Mouse (Mus musculus) liver, embryonic 12.5 days (tissue): ENCODE measurements around the gene D17Wsu92e. TPM values are rescaled to one million over a fixed set of nuclear protein-coding genes. Genes with fewer than 3 reads are reported as not detected.

Experiments
- ATAC-seq: fragments of 200-750 bp; cut with Nextera tagmentation; 2 replicates; pipeline ENCODE4 v1.8.0; 2017; ENCODE audit warnings: moderate number of reproducible peaks, mild to moderate bottlenecking, moderate library complexity
- H3K27ac ChIP-seq: fragments of 300-500 bp; sonication (generic); 2 replicates; pipeline ENCODE4 v1.5.1; 2016; ENCODE audit warnings: mild to moderate bottlenecking
- H3K27me3 ChIP-seq: fragments of 300-500 bp; sonication (generic); replicated peaks from 2 replicates; pipeline ENCODE4 v1.6.1; 2016; ENCODE audit warnings: mild to moderate bottlenecking, moderate library complexity
- H3K36me3 ChIP-seq: fragments of 300-500 bp; sonication (generic); 2 replicates; pipeline ENCODE4 v1.6.1; 2016; ENCODE audit warnings: mild to moderate bottlenecking, moderate library complexity
- H3K4me1 ChIP-seq: fragments of 300-500 bp; sonication (generic); 2 replicates; pipeline ENCODE4 v1.6.1; 2016
- H3K4me2 ChIP-seq: fragments of 300-500 bp; sonication (generic); 2 replicates; pipeline ENCODE4 v1.6.1; 2016; ENCODE audit warnings: mild to moderate bottlenecking, moderate library complexity
- H3K4me3 ChIP-seq: fragments of 300-500 bp; sonication (generic); 2 replicates; pipeline ENCODE4 v1.5.1; 2016; ENCODE audit warnings: mild to moderate bottlenecking, moderate library complexity
- H3K9ac ChIP-seq: fragments of 300-500 bp; sonication (generic); 2 replicates; pipeline ENCODE4 v1.6.1; 2016; ENCODE audit warnings: mild to moderate bottlenecking, moderate library complexity
- H3K9me3 ChIP-seq: fragments of 300-500 bp; sonication (generic); replicated peaks from 2 replicates; pipeline ENCODE4 v1.6.1; 2016; ENCODE audit warnings: mild to moderate bottlenecking, moderate library complexity
- WGBS: fragments of 180-500 bp; shearing (Covaris S2); methylation state at CpG from one replicate; pipeline ENCODE4 v1.1.7; 2016; ENCODE audit not compliant: insufficient replicate concordance; 5-methylcytosine and 5-hydroxymethylcytosine counted together
- polyA plus RNA-seq: library from polyadenylated mRNA; unstranded; fragments of >200 nt; fragmentation: Nextera tagmentation; extraction: Ambion mirVana; gene quantifications from 2 replicates; pipeline ENCODE4 v1.2.1, GENCODE M21; 2016

The D17Wsu92e gene
- polyA plus RNA-seq: 17.1 and 19.5 TPM in 2 replicates

- H3K4me3 ChIP-seq: peak within 1 kb of the TSS; percentile 97
- peak; percentile 93 for ATAC-seq
- H3K4me1 ChIP-seq: peaks cover 67% of the 10 kb centered on the region
- no peaks in the 10 kb centered on the region for H3K36me3 ChIP-seq
- no peaks in the 10 kb centered on the region for H3K9me3 ChIP-seq
- peak within 1 kb of the TSS; percentile 94 for H3K27ac ChIP-seq
- H3K27me3 ChIP-seq: no peaks in the 10 kb centered on the region
- 2% methylated on average over 42 of the region's 56 CpGs for WGBS
- H3K4me2 ChIP-seq: peak within 1 kb of the TSS; percentile 86
- peak within 1 kb of the TSS; percentile 97 for H3K9ac ChIP-seq
These were observed at the start of gene D17Wsu92e for GRCm38 (mm10) chr17:27820568-27821406. TSS of gene D17Wsu92e (minus strand) at chr17:27820648.

- WGBS: 84% methylated on average over 4 of the region's 4 CpGs
- Histone ChIP-seq H3K4me3 (no peak overlapping the region), H3K27me3 (no peaks in the 10 kb centered on the region), H3K9me3 (no peaks in the 10 kb centered on the region), H3K36me3 (peaks cover 6% of the 10 kb centered on the region), H3K27ac (no peak overlapping the region), H3K4me2 (no peak overlapping the region), H3K9ac (no peak overlapping the region), H3K4me1 (peaks cover 24% of the 10 kb centered on the region)
- ATAC-seq: no peak
These were observed 46.3 kb upstream of the D17Wsu92e start for GRCm38 (mm10) chr17:27866737-27867136.

GRCm38 (mm10) chr17:27865461-27865860 is 45.0 kb upstream of the D17Wsu92e start:
- no peak overlapping the region for H3K4me3 ChIP-seq
- peaks cover 37% of the 10 kb centered on the region for H3K4me1 ChIP-seq
- no peak overlapping the region for H3K27ac ChIP-seq
- H3K9ac ChIP-seq: no peak overlapping the region
- H3K36me3 ChIP-seq: peaks cover 6% of the 10 kb centered on the region
- H3K27me3 ChIP-seq: no peaks in the 10 kb centered on the region
- WGBS: 82% methylated on average over 2 of the region's 2 CpGs
- H3K4me2 ChIP-seq: no peak overlapping the region
- H3K9me3 ChIP-seq: no peaks in the 10 kb centered on the region
- ATAC-seq: no peak

GRCm38 (mm10) chr17:27859131-27859530 is 38.7 kb upstream of the D17Wsu92e start:
- Histone ChIP-seq H3K4me3 (peak overlapping the region; percentile 94), H3K9ac (peak overlapping the region; percentile 94), H3K27ac (peak overlapping the region; percentile 89), H3K27me3 (no peaks in the 10 kb centered on the region), H3K36me3 (peaks cover 4% of the 10 kb centered on the region), H3K9me3 (no peaks in the 10 kb centered on the region), H3K4me1 (peaks cover 62% of the 10 kb centered on the region), H3K4me2 (peak overlapping the region; percentile 99)
- peak; percentile 78 for ATAC-seq
- WGBS: 21% methylated on average over 2 of the region's 2 CpGs

- peaks cover 62% of the 10 kb centered on the region for H3K4me1 ChIP-seq
- peaks cover 16% of the 10 kb centered on the region for H3K36me3 ChIP-seq
- peak overlapping the region; percentile 94 for H3K4me3 ChIP-seq
- WGBS: 23% methylated on average over 11 of the region's 11 CpGs
- H3K4me2 ChIP-seq: peak overlapping the region; percentile 99
- H3K9ac ChIP-seq: peak overlapping the region; percentile 94
- H3K27ac ChIP-seq: peak overlapping the region; percentile 89
- no peaks in the 10 kb centered on the region for H3K27me3 ChIP-seq
- peak; percentile 38; the same call in 1 of the 2 replicates for ATAC-seq
- H3K9me3 ChIP-seq: no peaks in the 10 kb centered on the region
These were observed 37.4 kb upstream of the D17Wsu92e start for GRCm38 (mm10) chr17:27857649-27858475.

GRCm38 (mm10) chr17:27856798-27857648 is 36.6 kb upstream of the D17Wsu92e start:
- Histone ChIP-seq H3K4me1 (peaks cover 60% of the 10 kb centered on the region), H3K4me3 (peak overlapping the region; percentile 94), H3K4me2 (peak overlapping the region; percentile 99), H3K9ac (peak overlapping the region; percentile 94), H3K27ac (peak overlapping the region; percentile 89), H3K27me3 (no peaks in the 10 kb centered on the region), H3K36me3 (peaks cover 24% of the 10 kb centered on the region), H3K9me3 (no peaks in the 10 kb centered on the region)
- WGBS: 1% methylated on average over 52 of the region's 52 CpGs
- peak; percentile 66 for ATAC-seq

- peak within 1 kb of the TSS; percentile 89 for H3K27ac ChIP-seq
- H3K9ac ChIP-seq: peak within 1 kb of the TSS; percentile 94
- peaks cover 53% of the 10 kb centered on the region for H3K4me1 ChIP-seq
- no peaks in the 10 kb centered on the region for H3K9me3 ChIP-seq
- H3K4me2 ChIP-seq: peak within 1 kb of the TSS; percentile 99
- no peaks in the 10 kb centered on the region for H3K27me3 ChIP-seq
- H3K36me3 ChIP-seq: peaks cover 29% of the 10 kb centered on the region
- WGBS: under 1% methylated on average over 54 of the region's 54 CpGs
- peak; percentile 77 for ATAC-seq
- peak within 1 kb of the TSS; percentile 94 for H3K4me3 ChIP-seq
These were observed 35.9 kb upstream of the D17Wsu92e start, which contains the start of gene Uhrf1bp1 for GRCm38 (mm10) chr17:27856265-27856797. TSS of gene Uhrf1bp1 (plus strand) at chr17:27856441.

GRCm38 (mm10) chr17:27851076-27851475 is 30.6 kb upstream of the D17Wsu92e start:
- Histone ChIP-seq H3K36me3 (peaks cover 82% of the 10 kb centered on the region), H3K4me3 (no peak overlapping the region), H3K27ac (no peak overlapping the region), H3K9ac (no peak overlapping the region), H3K9me3 (no peaks in the 10 kb centered on the region), H3K27me3 (no peaks in the 10 kb centered on the region), H3K4me1 (peaks cover 14% of the 10 kb centered on the region), H3K4me2 (no peak overlapping the region)
- WGBS: 37% methylated on average over 3 of the region's 3 CpGs
- no peak for ATAC-seq

GRCm38 (mm10) chr17:27848351-27848750 is 27.9 kb upstream of the D17Wsu92e start:
- H3K4me1 ChIP-seq: 0 out of 2 replicates have a peak, but pooled peaks cover 6% of the 10 kb centered on the region
- no peak overlapping the region; the same call in 1 of the 2 replicates for H3K9ac ChIP-seq
- no peak overlapping the region for H3K4me2 ChIP-seq
- H3K27me3 ChIP-seq: no peaks in the 10 kb centered on the region
- no peak overlapping the region for H3K27ac ChIP-seq
- 80% methylated on average over 1 of the region's 1 CpGs for WGBS
- no peak for ATAC-seq
- peaks cover 96% of the 10 kb centered on the region for H3K36me3 ChIP-seq
- no peak overlapping the region for H3K4me3 ChIP-seq
- no peaks in the 10 kb centered on the region for H3K9me3 ChIP-seq

GRCm38 (mm10) chr17:27839469-27840252 is 19.2 kb upstream of the D17Wsu92e start:
- Histone ChIP-seq H3K36me3 (peaks cover 27% of the 10 kb centered on the region), H3K27me3 (peaks cover 19% of the 10 kb centered on the region), H3K27ac (peak overlapping the region; percentile 78), H3K4me3 (peak overlapping the region; percentile 91), H3K4me2 (peak overlapping the region; percentile 76), H3K9me3 (no peaks in the 10 kb centered on the region), H3K9ac (peak overlapping the region; percentile 80), H3K4me1 (peaks cover 20% of the 10 kb centered on the region)
- ATAC-seq: peak; percentile 94
- WGBS: 3% methylated on average over 35 of the region's 35 CpGs
